Mouse (Mus musculus) heart, adult 2 months (tissue): ENCODE measurements around the gene Taf5l.

Source experiments
- CTCF ChIP-seq: fragments of 200-600 bp; IDR thresholded peaks from 2 replicates; pipeline ENCODE4 v1.8.1; 2022; ENCODE audit warnings: antibody characterized with exemption, mild to moderate bottlenecking, moderate library complexity
- EP300 ChIP-seq: fragments of 200-500 bp; IDR thresholded peaks from 2 replicates; pipeline ENCODE4 v1.6.1; 2011; ENCODE audit warnings: low read depth, low read length, control low read depth; ENCODE audit not compliant: insufficient read depth

DNA sequence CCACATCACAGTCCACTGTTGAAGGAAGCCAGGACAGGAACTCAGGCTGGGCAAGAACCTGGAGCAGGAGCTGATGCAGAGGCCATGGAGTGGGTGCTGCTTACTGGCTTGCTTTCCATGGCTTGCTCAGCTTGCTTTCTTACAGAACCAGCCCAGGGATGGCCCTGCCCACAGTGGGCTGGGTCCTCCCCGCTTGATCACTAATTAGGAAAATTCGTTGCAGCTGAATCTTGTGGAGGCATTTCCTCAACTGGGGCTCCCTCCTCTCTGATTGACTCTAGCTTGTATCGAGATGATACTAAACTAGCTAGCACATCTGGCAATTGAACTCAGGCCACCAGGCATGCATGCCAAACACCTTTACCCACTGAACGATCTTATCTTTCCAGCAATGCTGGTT is 18.2 kb upstream of the Taf5l start:
- TF ChIP-seq EP300 (no peak), CTCF (no peak)
